Mouse (Mus musculus): Measurements from ENCODE around the gene Olfr1079. TPM values are rescaled to one million over a fixed set of nuclear protein-coding genes. Genes with fewer than 3 reads are reported as not detected.
"Not testable (repeated sequence)": the region's sequence is repeated elsewhere in the genome, so short reads cannot be mapped to it uniquely, and the experiment has no call there.

Gene Olfr1079
- total RNA-seq (2014; rRNA removed) (not detected in 2 replicates), polyA plus RNA-seq (2015; fragmentation: Nextera tagmentation; extraction: Ambion mirVana) (not detected in 2 replicates)

DNA sequence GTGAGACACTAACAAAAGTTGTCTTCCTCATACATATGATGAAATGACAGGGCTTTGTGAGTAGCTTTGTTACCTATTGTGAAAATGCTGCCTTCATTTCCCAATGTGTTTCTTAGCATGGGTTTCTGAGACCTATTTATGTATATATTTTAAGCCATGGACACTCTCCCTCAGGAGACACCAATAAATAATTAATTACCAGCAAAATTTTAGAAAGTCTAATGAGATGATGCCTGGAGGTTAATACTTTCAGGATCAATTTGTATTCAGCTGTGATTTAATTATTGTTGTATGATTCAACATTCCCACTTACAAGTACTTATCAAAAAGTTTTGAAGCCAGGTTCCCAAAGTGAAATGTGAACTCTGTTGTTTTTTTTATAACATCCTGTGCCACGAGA lies at the start of gene Olfr1079:
Gene Olfr1079, minus strand, starts transcription at position 101 of the 400 bp plus-strand sequence.
- no peaks in the 10 kb centered on the region for H3K27me3 ChIP-seq (ENCODE audit: insufficient read depth, low read length)
- no peak within 1 kb of the TSS for H3K4me2 ChIP-seq (ENCODE audit: low read depth, low read length)
- no peaks in the 10 kb centered on the region for H3K4me1 ChIP-seq (ENCODE audit: insufficient read depth, low read length)
- 61% methylated on average over 1 of the region's 1 CpGs for WGBS
- H3K9me3 ChIP-seq (ENCODE audit: low read length): no peaks in the 10 kb centered on the region
- H3K27ac ChIP-seq: no peak within 1 kb of the TSS
- no peak for ATAC-seq
- no peak within 1 kb of the TSS for H3K9ac ChIP-seq (replicated peaks; ENCODE audit: low read length)
- no peak for DNase-seq (ENCODE audit: low spot score)
- H3K4me3 ChIP-seq (ENCODE audit: low read length): no peak within 1 kb of the TSS
- no peak for TF ChIP-seq CTCF (IDR thresholded peaks at IDR 0.05; ENCODE audit: low read depth)
- no peaks in the 10 kb centered on the region for H3K36me3 ChIP-seq (ENCODE audit: insufficient read depth, low read length)

DNA sequence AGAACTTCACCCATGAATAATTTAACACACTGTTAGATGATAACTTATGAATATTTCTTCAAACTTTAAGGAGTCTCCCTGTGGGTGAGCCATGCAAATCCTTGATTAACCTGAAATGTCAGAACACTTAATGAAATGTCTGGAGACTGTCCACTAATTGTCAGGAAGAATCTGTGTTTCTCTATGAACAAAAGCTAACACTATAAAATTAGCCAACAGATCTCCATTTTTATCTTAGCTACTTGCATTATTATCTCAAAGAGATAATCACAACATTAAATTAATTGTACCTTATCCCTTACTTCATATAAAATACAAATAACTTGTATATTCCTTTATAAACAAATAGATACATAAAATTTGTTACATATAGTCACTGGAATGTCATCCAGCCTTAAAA lies 15.9 kb upstream of the Olfr1079 start, which contains the start of gene Olfr1080:
Gene Olfr1080, minus strand, starts transcription at position 101 of the 400 bp plus-strand sequence.
- not testable (repeated sequence) for ATAC-seq; H3K4me2 ChIP-seq (ENCODE audit: low read depth, low read length); H3K4me1 ChIP-seq (ENCODE audit: insufficient read depth, low read length); H3K36me3 ChIP-seq (ENCODE audit: insufficient read depth, low read length); H3K27me3 ChIP-seq (ENCODE audit: insufficient read depth, low read length); DNase-seq (ENCODE audit: low spot score); H3K9me3 ChIP-seq (ENCODE audit: low read length); H3K27ac ChIP-seq; H3K9ac ChIP-seq (replicated peaks; ENCODE audit: low read length); H3K4me3 ChIP-seq (ENCODE audit: low read length)

DNA sequence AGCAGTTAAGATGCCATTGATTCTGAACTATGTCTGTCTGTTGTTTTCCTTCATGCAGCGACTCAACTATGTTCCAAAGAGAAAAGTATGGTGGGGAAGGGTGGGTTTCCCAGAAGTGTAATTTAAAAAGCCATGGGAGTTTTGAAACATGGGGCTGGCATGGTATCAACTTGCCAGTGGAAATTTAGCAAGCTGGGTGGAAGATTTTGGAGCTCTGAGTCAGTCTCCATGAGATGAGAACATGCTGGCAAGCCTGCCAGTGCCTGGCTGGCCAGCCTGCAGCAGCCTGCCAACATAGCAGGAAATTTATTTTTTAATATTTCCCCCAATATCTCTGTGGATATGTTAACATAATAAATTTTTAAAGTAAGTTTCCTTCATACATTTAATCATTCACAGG lies 11.3 kb downstream of the Olfr1079 start:
- WGBS: 67% methylated on average over 1 of the region's 1 CpGs
- Histone ChIP-seq H3K4me1 (ENCODE audit: insufficient read depth, low read length) (no peaks in the 10 kb centered on the region), H3K36me3 (ENCODE audit: insufficient read depth, low read length) (no peaks in the 10 kb centered on the region), H3K9me3 (ENCODE audit: low read length) (no peaks in the 10 kb centered on the region), H3K4me3 (ENCODE audit: low read length) (no peak overlapping the region), H3K9ac (replicated peaks; ENCODE audit: low read length) (no peak overlapping the region), H3K4me2 (ENCODE audit: low read depth, low read length) (no peak overlapping the region), H3K27me3 (ENCODE audit: insufficient read depth, low read length) (no peaks in the 10 kb centered on the region), H3K27ac (no peak overlapping the region)
- ATAC-seq (no peak), DNase-seq (ENCODE audit: low spot score) (peak; percentile 5)
- TF ChIP-seq CTCF (IDR thresholded peaks at IDR 0.05; ENCODE audit: low read depth): no peak

- Histone ChIP-seq H3K9ac (replicated peaks; ENCODE audit: low read length) (no peak within 1 kb of the TSS), H3K36me3 (ENCODE audit: insufficient read depth, low read length) (no peaks in the 10 kb centered on the region), H3K4me2 (ENCODE audit: low read depth, low read length) (no peak within 1 kb of the TSS), H3K27ac (no peak within 1 kb of the TSS), H3K9me3 (ENCODE audit: low read length) (no peaks in the 10 kb centered on the region), H3K4me3 (ENCODE audit: low read length) (no peak within 1 kb of the TSS), H3K4me1 (ENCODE audit: insufficient read depth, low read length) (no peaks in the 10 kb centered on the region), H3K27me3 (ENCODE audit: insufficient read depth, low read length) (no peaks in the 10 kb centered on the region)
- TF ChIP-seq CTCF (IDR thresholded peaks at IDR 0.05; ENCODE audit: low read depth): no peak
- WGBS: 82% methylated on average over 1 of the region's 1 CpGs
- DNase-seq (ENCODE audit: low spot score) (no peak), ATAC-seq (no peak)
Measured at GRCm38 (mm10) chr2:86508161-86508560, 34.1 kb downstream of the Olfr1079 start, which contains the start of gene Olfr1076. Gene Olfr1076 (plus strand): TSS chr2:86508461.

GRCm38 (mm10) chr2:86487286-86487685 lies 55.0 kb downstream of the Olfr1079 start, which contains the start of gene Olfr228:
Gene Olfr228 (minus strand): TSS chr2:86487386.
- ATAC-seq: no peak
- H3K4me3 ChIP-seq (ENCODE audit: low read length): no peak within 1 kb of the TSS
- TF ChIP-seq CTCF (IDR thresholded peaks at IDR 0.05; ENCODE audit: low read depth): no peak
- no peaks in the 10 kb centered on the region for H3K27me3 ChIP-seq (ENCODE audit: insufficient read depth, low read length)
- H3K27ac ChIP-seq: no peak within 1 kb of the TSS
- no peak within 1 kb of the TSS for H3K4me2 ChIP-seq (ENCODE audit: low read depth, low read length)
- no peak for DNase-seq (ENCODE audit: low spot score)
- no peaks in the 10 kb centered on the region for H3K4me1 ChIP-seq (ENCODE audit: insufficient read depth, low read length)
- H3K36me3 ChIP-seq (ENCODE audit: insufficient read depth, low read length): no peaks in the 10 kb centered on the region
- 50% methylated on average over 1 of the region's 1 CpGs for WGBS
- H3K9ac ChIP-seq (replicated peaks; ENCODE audit: low read length): no peak within 1 kb of the TSS
- no peaks in the 10 kb centered on the region for H3K9me3 ChIP-seq (ENCODE audit: low read length)

Other genes starting within 250 kb of the Olfr1079 start
- not detected in 2 replicates for gene Olfr1053, start 227.2 kb downstream of the Olfr1079 start, total RNA-seq (2014; rRNA removed)
- gene Olfr1053, start 227.2 kb downstream of the Olfr1079 start, polyA plus RNA-seq (2015; fragmentation: Nextera tagmentation; extraction: Ambion mirVana): not detected in 2 replicates
- not detected in 2 replicates for gene Olfr1054, start 207.0 kb downstream of the Olfr1079 start, total RNA-seq (2014; rRNA removed)
- gene Olfr1054, start 207.0 kb downstream of the Olfr1079 start, polyA plus RNA-seq (2015; fragmentation: Nextera tagmentation; extraction: Ambion mirVana): not detected in 2 replicates
- gene Olfr1055, start 192.2 kb downstream of the Olfr1079 start, total RNA-seq (2014; rRNA removed): not detected in 2 replicates
- not detected in 2 replicates for gene Olfr1055, start 192.2 kb downstream of the Olfr1079 start, polyA plus RNA-seq (2015; fragmentation: Nextera tagmentation; extraction: Ambion mirVana)
- gene Olfr1056, start 180.0 kb downstream of the Olfr1079 start, total RNA-seq (2014; rRNA removed): not detected in 2 replicates
- not detected in 2 replicates for gene Olfr1056, start 180.0 kb downstream of the Olfr1079 start, polyA plus RNA-seq (2015; fragmentation: Nextera tagmentation; extraction: Ambion mirVana)
- gene Olfr1057, start 164.1 kb downstream of the Olfr1079 start, total RNA-seq (2014; rRNA removed): not detected in 2 replicates
- gene Olfr1057, start 164.1 kb downstream of the Olfr1079 start, polyA plus RNA-seq (2015; fragmentation: Nextera tagmentation; extraction: Ambion mirVana): not detected in 2 replicates
- not detected in 2 replicates for gene Olfr1058, start 153.9 kb downstream of the Olfr1079 start, total RNA-seq (2014; rRNA removed)
- gene Olfr1058, start 153.9 kb downstream of the Olfr1079 start, polyA plus RNA-seq (2015; fragmentation: Nextera tagmentation; extraction: Ambion mirVana): not detected in 2 replicates
- not detected in 2 replicates for gene Olfr1061, start 128.4 kb downstream of the Olfr1079 start, total RNA-seq (2014; rRNA removed)
- gene Olfr1061, start 128.4 kb downstream of the Olfr1079 start, polyA plus RNA-seq (2015; fragmentation: Nextera tagmentation; extraction: Ambion mirVana): not detected in 2 replicates
- not detected in 2 replicates for gene Olfr1062, start 115.7 kb downstream of the Olfr1079 start, total RNA-seq (2014; rRNA removed)
- not detected in 2 replicates for gene Olfr1062, start 115.7 kb downstream of the Olfr1079 start, polyA plus RNA-seq (2015; fragmentation: Nextera tagmentation; extraction: Ambion mirVana)
- not detected in 2 replicates for gene Olfr1065, start 91.9 kb downstream of the Olfr1079 start, total RNA-seq (2014; rRNA removed)
- gene Olfr1065, start 91.9 kb downstream of the Olfr1079 start, polyA plus RNA-seq (2015; fragmentation: Nextera tagmentation; extraction: Ambion mirVana): not detected in 2 replicates
- gene Olfr1066, start 86.2 kb downstream of the Olfr1079 start, total RNA-seq (2014; rRNA removed): not detected in 2 replicates
- not detected in 2 replicates for gene Olfr1066, start 86.2 kb downstream of the Olfr1079 start, polyA plus RNA-seq (2015; fragmentation: Nextera tagmentation; extraction: Ambion mirVana)
- not detected in 2 replicates for gene Olfr228, start 55.1 kb downstream of the Olfr1079 start, total RNA-seq (2014; rRNA removed)
- gene Olfr228, start 55.1 kb downstream of the Olfr1079 start, polyA plus RNA-seq (2015; fragmentation: Nextera tagmentation; extraction: Ambion mirVana): not detected in 2 replicates
- gene Olfr1076, start 34.0 kb downstream of the Olfr1079 start, total RNA-seq (2014; rRNA removed): not detected in 2 replicates
- not detected in 2 replicates for gene Olfr1076, start 34.0 kb downstream of the Olfr1079 start, polyA plus RNA-seq (2015; fragmentation: Nextera tagmentation; extraction: Ambion mirVana)
- not detected in 2 replicates for gene Olfr1080, start 15.8 kb upstream of the Olfr1079 start, total RNA-seq (2014; rRNA removed)
- not detected in 2 replicates for gene Olfr1080, start 15.8 kb upstream of the Olfr1079 start, polyA plus RNA-seq (2015; fragmentation: Nextera tagmentation; extraction: Ambion mirVana)
- gene Olfr1082, start 56.5 kb upstream of the Olfr1079 start, total RNA-seq (2014; rRNA removed): not detected in 2 replicates
- gene Olfr1082, start 56.5 kb upstream of the Olfr1079 start, polyA plus RNA-seq (2015; fragmentation: Nextera tagmentation; extraction: Ambion mirVana): not detected in 2 replicates
- not detected in 2 replicates for gene Olfr1084, start 97.2 kb upstream of the Olfr1079 start, total RNA-seq (2014; rRNA removed)
- gene Olfr1084, start 97.2 kb upstream of the Olfr1079 start, polyA plus RNA-seq (2015; fragmentation: Nextera tagmentation; extraction: Ambion mirVana): not detected in 2 replicates
- not detected in 2 replicates for gene Olfr1085, start 119.5 kb upstream of the Olfr1079 start, total RNA-seq (2014; rRNA removed)
- gene Olfr1085, start 119.5 kb upstream of the Olfr1079 start, polyA plus RNA-seq (2015; fragmentation: Nextera tagmentation; extraction: Ambion mirVana): not detected in 2 replicates
- gene Olfr1086, start 137.6 kb upstream of the Olfr1079 start, total RNA-seq (2014; rRNA removed): not detected in 2 replicates
- not detected in 2 replicates for gene Olfr1086, start 137.6 kb upstream of the Olfr1079 start, polyA plus RNA-seq (2015; fragmentation: Nextera tagmentation; extraction: Ambion mirVana)
- not detected in 2 replicates for gene Olfr1087, start 155.9 kb upstream of the Olfr1079 start, total RNA-seq (2014; rRNA removed)
- not detected in 2 replicates for gene Olfr1087, start 155.9 kb upstream of the Olfr1079 start, polyA plus RNA-seq (2015; fragmentation: Nextera tagmentation; extraction: Ambion mirVana)
- not detected in 2 replicates for gene Olfr1089, start 191.2 kb upstream of the Olfr1079 start, total RNA-seq (2014; rRNA removed)
- gene Olfr1089, start 191.2 kb upstream of the Olfr1079 start, polyA plus RNA-seq (2015; fragmentation: Nextera tagmentation; extraction: Ambion mirVana): not detected in 2 replicates
- not detected in 2 replicates for gene Olfr1090, start 216.5 kb upstream of the Olfr1079 start, total RNA-seq (2014; rRNA removed)
- not detected in 2 replicates for gene Olfr1090, start 216.5 kb upstream of the Olfr1079 start, polyA plus RNA-seq (2015; fragmentation: Nextera tagmentation; extraction: Ambion mirVana)
- not detected in 2 replicates for gene Olfr1093, start 240.0 kb upstream of the Olfr1079 start, total RNA-seq (2014; rRNA removed)
- not detected in 2 replicates for gene Olfr1093, start 240.0 kb upstream of the Olfr1079 start, polyA plus RNA-seq (2015; fragmentation: Nextera tagmentation; extraction: Ambion mirVana)

All from hindbrain, postnatal 0 days (tissue).